Mouse (Mus musculus) MEL-GATA-1-ER (cell line): ENCODE results near the gene Ccr10.

ENCODE experiments used
- DNase-seq: peaks from one replicate; pipeline ENCODE4 v3.0.0-alpha.2; 2012; ENCODE audit warnings: low read depth; ENCODE audit errors: extremely low read depth

Ccr10 gene

DNA sequence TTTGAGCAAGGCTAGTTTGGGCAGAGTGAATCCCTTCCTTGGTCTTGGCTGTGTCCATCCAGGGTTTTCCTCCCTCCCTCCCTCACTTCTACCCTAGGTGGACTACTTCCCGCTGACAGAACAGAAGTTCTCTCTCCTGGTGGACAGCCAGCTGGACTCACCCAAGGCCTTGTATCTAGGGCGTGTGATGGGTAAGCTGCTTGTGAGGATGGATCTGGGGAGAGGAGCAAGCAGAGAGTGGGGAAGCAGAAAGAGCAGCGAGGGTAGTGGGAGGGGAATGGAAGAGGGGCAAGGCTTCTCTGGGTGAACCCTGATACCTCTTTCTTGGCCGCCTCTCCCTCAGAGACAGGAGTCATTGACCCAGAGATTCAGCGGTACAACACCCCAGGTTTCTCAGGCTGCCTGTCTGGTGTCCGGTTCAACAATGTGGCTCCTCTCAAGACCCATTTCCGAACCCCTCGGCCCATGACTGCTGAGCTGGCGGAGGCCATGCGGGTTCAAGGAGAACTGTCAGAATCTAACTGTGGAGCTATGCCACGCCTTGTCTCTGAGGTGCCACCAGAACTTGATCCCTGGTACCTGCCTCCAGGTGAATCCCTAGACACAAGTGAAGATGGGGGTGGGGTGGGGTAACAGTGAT lies 13.0 kb upstream of the Ccr10 start:
- DNase-seq = no peak

DNA sequence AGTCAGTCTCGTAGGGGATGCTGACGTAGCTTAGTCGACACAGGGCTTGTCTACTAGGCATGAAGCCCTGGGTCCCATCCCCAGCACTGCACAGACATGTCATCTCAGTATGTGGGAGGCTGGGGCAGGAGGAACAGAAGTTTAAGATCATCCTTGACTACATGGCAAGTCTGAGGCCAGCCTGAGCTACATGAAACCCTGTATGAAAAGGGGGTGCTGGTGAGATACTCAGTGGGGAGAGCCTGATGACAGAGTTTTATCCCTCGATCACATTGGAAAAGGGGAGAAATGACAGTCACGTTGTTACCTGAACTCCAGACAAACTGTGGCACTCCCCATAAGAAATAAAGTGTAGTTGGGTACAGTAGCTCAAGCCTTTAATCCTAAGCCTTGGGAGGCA lies 12.3 kb upstream of the Ccr10 start:
- no peak for DNase-seq

DNA sequence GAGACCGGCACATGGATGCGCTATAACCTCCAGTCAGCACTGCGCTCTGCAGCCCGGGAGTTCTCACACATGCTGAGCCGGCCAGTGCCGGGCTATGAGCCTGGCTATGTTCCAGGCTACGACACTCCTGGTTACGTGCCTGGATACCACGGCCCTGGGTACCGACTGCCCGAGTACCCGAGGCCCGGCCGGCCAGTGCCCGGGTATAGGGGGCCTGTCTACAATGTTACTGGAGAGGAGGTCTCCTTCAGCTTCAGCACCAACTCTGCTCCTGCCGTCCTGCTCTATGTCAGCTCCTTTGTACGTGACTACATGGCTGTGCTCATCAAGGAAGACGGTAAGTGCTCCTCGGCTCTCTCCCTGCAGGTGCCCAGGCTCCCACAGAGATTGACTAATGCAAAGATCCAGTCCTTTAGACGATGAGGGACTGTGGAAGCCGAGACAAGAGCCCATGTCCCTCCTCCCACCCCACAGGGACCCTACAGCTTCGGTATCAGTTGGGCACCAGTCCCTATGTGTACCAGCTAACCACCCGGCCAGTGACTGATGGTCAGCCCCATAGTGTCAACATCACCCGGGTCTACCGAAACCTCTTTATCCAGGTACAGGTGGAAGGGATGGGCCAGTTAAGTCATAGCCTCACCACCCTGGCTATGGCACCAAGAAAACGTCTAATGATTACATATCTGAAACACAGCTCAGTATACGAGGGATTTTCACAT lies 11.4 kb upstream of the Ccr10 start:
- DNase-seq = no peak

DNA sequence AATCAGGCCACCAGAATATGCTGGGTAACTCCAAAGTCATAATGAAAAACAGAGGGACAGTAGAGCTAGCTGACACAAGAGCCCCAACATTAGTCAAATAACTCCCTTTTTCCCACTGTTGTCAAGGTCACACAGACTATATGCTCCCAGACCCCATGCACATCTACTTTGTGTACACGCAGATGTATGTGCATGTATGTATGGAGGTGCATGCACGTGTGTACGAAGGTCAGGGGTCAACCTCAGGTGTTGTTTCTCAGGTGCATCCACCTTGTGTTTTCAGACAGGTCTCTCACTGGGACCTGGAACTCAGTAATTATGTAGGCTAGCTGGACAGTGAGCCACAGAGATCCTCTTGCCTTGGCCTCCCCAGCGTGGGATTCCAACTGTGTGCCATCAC lies 10.2 kb upstream of the Ccr10 start:
- no peak for DNase-seq

DNA sequence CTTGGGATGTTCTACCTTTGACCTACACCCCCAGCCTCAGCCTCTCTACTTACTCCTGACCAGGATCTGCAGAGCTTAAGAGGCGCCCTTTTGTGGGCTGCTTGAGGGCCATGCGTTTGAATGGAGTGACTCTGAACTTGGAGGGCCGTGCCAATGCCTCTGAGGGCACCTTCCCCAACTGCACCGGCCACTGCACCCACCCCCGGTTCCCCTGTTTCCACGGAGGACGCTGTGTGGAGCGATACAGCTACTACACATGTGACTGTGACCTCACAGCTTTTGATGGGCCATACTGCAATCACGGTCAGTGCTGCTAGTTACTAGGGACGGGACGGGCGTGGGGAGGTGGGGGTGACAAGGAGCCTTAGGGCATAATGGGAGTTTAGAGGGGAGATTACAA lies 9.7 kb upstream of the Ccr10 start:
- no peak for DNase-seq

DNA sequence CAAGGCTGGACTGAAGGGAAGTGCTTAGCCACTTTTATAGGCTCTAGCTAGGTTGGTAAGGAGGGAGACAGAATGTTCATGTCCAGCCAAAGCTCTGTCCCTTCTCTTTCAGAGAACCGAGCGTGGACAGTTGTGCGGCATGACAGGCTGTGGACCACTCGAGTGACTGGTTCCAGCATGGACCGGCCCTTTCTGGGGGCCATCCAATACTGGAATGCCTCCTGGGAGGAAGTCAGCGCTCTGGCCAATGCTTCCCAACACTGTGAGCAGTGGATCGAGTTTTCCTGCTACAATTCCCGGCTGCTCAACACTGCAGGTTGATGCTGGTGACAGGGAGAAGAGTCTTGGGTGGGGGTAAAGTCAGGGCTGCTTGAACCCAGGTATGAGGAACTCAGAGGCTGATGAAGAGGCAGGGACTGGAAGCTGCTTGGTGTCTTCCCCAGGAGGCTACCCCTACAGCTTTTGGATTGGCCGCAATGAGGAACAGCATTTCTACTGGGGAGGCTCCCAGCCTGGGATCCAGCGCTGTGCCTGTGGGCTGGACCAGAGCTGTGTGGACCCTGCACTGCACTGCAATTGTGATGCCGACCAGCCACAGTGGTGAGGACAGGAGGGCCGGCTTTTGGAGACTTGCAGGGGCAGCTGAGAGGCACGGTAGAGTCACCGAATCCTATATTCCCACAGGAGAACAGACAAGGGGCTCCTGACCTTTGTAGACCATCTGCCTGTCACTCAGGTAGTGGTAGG lies 7.7 kb upstream of the Ccr10 start:
- no peak for DNase-seq

DNA sequence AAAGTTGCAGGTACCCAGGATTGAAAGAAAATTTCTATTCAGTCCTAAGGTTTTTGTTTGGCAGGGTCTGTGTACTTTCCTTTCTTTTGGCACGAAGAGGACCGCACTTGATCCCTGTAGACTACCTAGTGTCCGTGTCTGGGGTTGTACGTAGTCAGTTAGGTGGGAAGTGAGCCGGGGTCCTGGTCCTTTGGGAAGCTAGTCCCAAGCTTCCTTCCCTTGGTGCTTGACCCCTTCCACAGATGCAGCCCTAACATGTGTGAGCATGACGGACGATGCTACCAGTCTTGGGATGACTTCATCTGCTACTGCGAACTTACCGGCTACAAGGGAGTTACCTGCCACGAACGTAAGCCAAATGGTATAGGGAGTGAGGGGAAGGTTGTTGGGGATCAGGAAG lies 6.7 kb upstream of the Ccr10 start:
- DNase-seq = no peak

DNA sequence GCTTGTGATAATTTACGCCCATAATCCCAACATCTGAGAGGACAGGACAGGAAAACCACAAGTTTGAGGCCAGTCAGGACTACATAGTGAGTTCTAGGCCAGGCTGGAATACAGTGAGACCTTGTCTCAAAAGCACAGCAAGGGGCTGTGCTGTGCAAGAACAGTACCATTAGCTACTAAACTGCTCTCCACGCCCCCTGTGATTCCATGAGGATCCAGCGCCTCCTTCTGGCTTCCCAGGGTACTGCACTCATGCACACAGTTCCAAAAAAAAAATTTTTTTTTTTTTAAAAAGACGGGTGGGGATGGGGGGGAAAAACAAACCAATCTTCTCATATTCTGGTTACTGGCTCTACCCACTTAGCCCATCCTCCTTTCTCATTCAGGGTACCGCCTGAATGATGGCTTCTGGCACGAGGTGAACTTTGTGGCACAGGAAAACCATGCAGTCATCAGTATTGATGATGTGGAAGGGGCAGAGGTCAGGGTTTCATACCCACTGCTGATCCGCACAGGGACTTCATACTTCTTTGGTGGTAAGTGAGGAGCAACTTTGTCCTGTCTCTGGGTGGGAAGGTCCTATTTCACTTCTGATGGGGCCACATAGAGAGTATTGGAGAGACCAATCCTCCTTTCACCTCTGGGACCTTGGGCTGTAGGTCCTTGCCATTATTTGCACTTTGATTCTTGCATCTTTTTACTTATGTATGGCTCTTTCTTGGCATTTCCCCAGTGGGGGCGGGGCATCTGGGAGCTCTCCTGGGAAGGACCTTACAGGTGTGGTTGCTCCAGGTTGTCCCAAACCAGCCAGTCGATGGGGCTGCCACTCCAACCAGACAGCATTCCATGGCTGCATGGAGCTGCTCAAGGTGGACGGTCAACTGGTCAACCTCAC lies 5.8 kb upstream of the Ccr10 start:
- DNase-seq = peak; percentile 18

DNA sequence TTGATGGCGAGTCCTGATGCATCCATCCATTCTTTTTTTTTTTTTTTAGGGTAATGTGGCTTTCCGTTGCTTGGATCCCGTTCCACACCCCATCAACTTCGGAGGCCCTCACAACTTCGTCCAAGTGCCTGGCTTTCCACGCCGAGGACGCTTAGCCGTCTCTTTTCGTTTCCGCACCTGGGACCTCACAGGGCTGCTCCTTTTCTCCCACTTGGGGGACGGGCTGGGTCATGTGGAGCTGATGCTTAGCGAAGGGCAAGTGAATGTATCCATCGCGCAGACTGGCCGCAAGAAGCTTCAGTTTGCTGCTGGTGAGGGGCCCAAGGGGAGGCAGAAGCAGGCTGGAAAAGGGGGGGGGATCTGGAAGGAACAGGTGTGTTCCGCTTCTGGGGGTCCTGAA lies 5.0 kb upstream of the Ccr10 start:
- DNase-seq = no peak

DNA sequence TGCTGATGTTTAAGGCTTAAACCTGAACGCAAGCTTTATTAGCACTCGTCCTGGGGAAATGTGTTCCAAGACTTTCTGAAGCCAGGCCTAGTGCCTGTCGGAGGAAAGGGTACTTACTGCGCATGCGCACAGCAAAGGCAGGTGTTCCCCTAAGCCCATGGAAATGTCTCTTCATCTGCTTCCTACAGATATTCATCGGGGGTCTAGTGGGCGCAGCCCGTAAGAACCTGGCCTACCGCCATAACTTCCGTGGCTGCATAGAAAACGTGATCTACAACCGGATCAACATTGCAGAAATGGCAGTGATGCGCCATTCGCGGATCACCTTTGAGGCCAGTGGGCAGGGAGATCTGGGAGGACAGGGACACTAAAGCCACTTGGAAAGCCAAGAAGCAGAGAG lies 4.1 kb upstream of the Ccr10 start:
- DNase-seq = no peak

DNA sequence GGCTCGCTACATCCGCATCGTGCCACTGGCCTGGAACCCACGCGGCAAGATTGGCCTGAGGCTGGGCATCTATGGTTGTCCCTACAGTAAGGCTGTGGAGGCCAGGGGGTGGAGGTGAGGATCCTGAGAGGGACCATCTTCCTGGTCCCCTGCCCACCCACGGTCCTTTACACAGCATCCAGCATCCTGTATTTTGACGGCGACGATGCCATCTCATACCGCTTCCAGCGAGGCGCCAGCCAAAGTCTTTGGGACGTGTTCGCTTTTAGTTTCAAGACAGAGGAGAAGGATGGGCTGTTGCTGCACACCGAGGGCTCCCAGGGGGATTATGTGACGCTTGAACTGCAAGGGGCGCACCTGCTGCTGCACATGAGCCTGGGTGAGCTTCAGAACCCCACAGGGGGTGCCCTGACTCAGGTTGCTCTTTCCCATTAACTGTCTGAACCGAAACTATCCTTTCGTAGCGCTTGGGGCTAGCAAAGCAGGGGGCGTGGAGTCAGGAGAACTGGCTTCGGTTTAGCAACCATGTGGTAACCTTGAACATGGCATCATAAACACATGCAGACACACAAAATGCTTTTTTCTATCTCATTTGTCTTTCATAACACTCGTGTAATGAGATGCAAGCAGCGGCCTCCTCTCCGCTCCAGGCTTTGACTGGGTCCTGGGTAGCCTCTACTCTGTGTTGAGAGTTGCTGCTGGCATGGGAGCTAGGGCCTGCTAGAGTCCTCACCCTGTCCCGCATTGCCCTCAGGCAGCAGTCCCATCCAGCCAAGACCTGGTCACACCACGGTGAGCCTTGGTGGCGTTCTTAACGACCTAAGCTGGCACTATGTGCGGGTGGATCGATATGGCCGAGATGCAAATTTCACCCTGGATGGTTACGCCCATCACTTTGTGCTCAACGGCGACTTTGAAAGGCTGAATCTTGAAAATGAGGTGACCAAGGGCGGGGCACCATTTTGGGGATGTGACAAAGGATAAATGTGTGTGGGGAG lies 3.1 kb upstream of the Ccr10 start:
- DNase-seq = no peak

DNA sequence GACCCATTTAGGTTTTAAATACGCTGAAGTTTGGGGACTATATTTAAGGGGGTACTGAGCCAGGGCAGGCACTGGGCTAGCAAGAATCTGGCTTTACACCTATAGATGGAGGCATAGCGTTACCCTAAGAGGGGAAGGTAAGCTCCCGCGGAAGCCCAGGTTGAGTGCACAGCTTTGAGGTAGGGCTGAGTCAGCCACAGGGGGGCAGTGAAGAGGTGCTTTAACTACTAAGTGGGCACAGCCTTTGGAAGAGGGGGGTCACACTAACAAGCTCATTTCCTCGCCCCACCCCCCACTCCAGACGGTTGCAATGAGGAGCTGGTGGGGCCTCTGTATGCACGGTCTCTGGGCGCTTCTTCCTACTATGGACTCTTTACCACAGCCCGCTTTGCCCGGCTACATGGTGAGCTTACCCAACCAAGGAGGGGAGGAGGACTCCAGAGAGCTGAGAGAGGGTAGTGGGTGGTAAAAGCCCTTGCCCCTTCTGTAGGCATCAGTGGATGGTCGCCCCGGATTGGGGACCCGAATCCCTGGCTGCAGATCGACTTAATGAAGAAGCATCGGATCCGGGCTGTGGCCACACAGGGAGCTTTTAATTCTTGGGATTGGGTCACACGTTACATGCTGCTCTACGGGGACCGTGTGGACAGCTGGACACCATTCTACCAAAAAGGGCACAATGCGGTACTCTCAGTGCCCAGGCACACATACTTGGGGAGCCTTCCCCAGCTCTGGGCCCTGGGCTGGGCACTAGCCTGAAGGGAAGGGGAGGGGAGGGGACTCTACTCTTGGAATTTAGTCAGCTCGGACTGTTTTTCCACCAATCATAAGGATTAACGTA lies 1.9 kb upstream of the Ccr10 start:
- peak; percentile 6 for DNase-seq

DNA sequence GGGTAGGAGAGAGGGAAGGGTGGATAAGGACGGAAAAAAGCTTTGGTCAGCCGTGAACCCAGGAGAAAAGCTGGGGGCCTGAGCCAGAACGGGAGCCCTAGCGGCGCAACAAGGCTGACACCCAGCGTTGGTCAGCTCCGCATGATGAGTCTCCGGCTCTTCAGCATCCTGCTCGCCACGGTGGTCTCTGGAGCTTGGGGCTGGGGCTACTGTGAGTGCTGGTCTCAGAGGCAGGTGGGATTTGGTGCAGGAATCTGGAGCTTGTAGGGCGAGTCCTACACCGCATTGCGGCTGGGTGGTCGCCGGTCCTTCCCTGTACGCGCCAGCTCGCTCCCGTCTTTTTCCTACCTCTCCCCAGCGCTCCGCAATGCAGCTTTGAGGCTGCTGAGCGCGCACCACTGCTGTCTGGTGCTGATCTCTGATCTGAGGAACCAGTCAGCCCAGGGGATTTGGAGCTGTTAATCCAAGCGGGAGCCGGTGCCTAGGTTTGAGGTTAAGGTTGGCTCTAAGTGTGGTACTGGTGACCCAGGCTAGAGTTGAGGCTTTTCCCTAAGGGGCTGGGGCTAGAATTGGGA lies 961 bp upstream of the Ccr10 start:
- DNase-seq = no peak

DNA sequence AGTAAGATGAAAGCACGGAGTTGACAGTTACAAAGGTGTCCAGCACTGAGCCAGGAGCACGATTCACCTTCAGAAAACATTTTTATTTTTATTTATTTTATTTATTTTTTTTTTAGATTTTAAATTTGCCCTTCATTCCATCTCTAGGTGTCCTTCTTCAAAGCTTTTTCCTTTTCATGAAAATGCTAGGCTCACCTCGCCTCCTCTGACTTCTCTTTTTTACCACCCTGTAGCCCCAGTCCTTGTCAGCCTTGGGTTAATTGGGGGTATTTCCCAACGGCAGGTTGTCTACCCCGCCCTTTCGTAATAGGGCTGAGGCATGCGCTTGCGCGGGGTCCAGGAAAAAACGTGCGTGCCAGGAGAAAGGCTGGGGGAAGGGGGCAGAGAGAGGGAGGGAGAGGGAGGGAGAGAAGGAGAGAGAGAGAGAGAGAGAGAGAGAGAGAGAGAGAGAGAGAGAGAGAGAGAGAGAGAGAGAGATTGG lies 433 bp upstream of the Ccr10 start:
- DNase-seq = no peak

DNA sequence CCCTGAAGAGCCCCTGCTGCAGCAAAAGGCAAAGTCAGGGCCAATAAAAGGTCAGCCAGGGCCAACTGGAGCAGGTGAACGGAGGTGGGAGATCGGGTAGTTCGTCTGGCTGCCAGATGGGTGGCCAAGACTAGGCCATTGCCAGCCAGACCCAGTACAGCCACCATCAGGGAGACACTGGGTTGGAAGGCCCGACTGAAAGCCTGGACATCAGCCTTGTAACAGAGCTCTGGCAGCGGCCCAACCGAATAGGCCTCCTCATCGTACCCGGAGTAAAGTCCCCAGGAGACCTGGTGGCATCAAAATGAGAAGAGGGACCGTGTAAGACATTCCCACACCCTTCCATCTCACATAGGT lies 876 bp downstream of the Ccr10 start:
- DNase-seq = no peak

DNA sequence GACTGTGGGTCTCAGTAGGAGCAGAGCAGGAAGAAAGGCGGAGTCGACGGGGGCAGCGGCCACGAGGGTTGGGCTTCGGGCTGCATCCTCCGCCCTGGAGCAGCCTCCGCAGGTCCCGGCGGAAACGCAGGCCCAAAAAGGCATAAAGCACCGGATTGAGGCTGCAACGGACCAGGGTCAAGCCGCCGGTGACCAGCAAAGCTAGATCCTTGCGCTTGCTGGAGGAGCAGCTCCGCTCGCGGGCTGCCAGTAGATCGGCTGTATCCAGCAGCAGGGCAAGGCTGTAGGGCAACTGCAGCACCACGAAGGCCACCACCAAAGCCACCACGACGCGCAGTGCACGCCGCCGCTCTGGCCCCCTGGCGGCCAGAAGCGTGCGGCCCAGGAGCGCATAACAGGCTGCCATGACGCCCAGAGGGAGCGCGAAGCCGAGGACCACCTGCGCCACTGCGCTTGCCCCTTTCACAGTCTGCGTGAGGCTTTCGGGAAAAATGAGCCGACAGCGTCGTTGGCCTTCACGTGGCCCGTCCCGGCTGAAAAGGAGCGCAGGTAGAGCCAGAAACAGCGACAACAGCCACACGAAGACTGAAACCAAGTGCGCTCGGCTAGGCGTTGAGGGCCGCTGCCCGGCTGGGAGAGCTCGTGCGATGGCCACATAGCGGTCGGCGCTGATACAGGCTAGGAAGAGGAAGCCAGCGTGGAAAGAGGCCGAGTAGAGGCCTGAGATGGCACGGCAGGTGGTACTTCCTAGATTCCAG lies 1.4 kb downstream of the Ccr10 start:
- DNase-seq = no peak

DNA sequence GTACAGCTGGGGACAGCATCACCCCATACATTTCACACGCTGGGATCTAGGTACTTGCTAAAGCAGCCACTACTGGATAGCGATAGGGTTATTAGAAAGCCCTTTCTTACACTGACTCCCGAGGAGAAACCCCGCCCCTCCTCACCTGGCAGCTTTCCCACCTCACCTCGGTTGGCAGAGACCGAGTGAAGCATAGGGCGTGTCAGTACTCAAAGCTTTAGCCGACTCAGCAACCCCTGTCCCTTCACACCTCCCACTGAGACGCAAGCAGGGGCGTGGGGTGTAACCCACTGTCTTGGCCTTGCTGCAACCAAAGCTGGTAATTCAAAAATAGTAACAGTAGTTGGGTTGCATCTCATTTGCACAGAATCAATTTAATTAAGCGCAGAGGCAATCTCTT lies 2.1 kb downstream of the Ccr10 start:
- DNase-seq = no peak

DNA sequence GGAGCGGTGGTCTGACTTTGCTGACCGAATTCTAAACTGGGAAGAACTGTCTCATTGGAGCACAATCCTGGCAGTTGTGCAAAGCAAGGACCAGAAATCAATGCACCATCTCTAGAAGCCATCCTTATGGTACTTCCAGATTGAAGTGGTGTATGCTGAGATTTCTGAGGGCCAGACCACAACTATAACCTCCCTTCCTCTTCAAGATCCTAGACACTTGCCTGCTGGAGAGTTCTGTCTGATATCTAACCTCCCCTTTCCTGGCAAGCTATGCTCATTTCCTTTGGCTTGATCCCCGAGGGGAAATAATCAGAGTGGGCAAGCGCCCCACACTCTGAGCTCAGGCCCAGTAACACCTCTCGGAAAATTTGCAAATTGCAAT lies 2.8 kb downstream of the Ccr10 start:
- DNase-seq = peak; percentile 36
